Mouse (Mus musculus) inflammation-experienced regulatory T-cells, adult 6 months (primary cell): ENCODE results near the gene Vmn1r51. TPM values are rescaled to one million over a fixed set of nuclear protein-coding genes. Genes with fewer than 3 reads are reported as not detected.
"Not testable (repeated sequence)": the region's sequence is repeated elsewhere in the genome, so short reads cannot be mapped to it uniquely, and the experiment has no call there.

Experiments used
- ATAC-seq: one replicate; pipeline ENCODE4 v1.8.0; 2017
- polyA plus RNA-seq, 3 experiments: library from polyadenylated mRNA; unstranded; fragments of 100-300 nt; shearing (Covaris generic); gene quantifications; one replicate each; pipeline ENCODE4 v1.2.1; 2017

Gene Vmn1r51
- not detected for polyA plus RNA-seq

DNA sequence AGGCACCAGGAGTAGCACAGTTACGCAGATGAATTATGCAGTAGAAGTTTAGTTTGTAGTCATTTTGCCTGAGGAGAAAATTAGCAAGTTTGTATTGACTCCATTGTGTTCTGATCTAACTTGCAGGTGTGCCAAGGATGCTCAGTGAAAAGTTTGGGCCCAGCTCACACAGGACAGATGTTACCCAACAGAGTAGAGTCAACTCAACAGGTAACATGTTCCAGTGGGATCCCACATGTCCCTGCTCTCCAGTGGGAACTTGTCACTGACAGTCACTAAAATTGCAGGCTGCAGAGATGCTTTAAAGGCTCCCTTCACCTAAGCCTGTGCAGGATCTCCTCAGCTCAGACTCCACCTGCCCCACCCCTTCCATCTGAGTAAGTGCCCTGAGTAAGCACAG is at the start of gene Vmn1r51:
Gene Vmn1r51 (plus strand): TSS at position 301 of the 400 bp plus-strand sequence.
- ATAC-seq = not testable (repeated sequence)

DNA sequence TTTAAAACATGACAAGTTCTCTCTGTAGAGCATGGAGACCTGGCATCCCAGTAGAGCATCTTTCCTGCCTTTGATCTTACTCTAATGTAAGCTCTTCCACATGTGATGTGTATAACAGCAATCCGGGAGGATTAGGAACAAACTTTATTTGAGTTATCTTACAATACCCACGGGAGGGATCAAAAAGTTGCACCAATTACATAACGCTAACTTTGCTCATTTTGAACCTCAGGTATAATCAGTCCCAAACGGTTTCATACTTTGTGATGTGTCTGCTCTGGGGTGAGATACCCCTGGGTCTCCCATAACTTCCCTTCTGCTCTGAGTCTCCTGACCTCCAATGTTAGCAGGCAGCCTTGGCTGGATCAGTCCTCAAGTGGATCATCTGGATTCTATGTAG is 44.0 kb upstream of the Vmn1r51 start, which contains the start of gene Vmn1r49:
Gene Vmn1r49 (minus strand): TSS at position 101 of the 400 bp plus-strand sequence.
- no peak for ATAC-seq

DNA sequence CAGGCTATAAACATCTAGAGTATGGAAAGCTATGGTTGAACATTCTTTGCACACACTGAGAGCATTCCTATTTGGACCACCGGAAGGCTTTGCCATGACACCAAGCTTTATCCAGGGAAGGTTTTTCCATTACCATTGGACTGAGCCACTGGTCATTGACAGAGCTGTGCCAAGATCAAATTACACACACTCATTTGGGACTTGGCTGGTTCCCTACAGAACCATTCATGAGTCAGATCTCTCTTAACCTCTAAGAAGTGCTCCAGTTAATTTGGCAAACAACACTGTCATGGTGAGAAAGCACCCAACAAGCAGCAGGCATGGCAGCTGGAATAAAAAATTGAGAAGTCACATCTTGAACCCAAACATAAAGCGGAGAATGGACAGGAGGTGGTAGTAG is 21.8 kb upstream of the Vmn1r51 start:
- no peak for ATAC-seq

DNA sequence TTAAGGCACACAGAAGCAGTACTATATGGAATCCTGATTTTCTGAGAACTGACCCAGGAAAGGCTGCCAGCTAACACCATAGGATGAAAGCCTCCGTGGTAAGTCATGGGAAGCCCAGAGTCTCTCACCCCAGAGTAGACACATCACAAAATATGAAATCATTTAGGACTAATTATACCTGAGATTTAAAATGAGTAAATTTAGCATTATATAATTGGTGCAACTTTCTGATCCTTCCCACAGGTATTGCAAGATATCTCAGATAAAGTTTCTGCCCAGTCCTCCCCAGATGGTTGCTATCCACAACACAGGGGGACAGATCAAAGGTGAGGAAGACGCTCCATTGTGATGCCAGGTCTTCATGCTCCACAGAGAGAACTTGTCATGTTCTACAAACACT is 21.3 kb upstream of the Vmn1r51 start, which contains the start of gene Vmn1r50:
Gene Vmn1r50 (plus strand): TSS at position 301 of the 400 bp plus-strand sequence.
- no peak for ATAC-seq

DNA sequence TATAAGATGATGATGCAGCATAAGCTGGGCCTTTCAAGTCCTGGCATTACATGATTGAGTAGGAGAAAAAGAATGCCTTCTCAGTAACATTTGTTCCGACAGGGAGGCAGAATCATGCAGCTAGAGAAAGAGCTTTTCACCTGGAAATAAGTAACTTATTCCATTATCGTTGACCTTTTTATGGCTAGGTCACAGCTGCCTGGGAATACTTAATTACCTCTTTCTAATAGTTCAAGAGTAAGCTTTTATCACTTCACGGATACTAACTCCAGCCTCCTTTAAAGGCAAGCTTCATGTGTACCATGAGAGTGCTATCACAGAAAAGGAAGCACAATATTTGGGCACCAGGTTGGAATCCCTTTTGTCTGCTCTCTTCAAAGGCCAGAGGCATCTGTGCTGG is 37.7 kb downstream of the Vmn1r51 start:
- ATAC-seq = no peak

DNA sequence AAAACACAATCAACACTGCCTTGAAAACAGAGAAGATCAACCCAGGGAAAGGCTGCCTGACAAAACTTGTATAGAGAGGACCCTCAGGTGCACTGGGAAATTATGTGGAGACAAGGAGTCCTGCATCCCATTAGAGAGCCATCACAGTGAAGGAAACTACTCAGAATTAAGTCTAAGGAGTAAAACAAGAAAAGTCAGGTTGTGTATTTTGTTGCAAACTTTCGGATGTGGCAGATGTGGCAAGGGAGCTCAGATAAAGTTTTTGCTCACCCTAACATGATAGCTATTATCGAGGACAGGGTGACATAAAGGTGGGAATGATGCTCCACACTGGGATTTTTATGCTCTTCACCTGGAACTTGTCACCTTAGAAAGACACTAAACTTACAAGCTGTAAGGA is 52.1 kb downstream of the Vmn1r51 start, which contains the start of gene Vmn1r52:
Gene Vmn1r52 (plus strand): TSS at position 301 of the 400 bp plus-strand sequence.
- ATAC-seq = no peak

Other genes starting within 250 kb of the Vmn1r51 start
- gene Vmn1r42, start 246.2 kb upstream of the Vmn1r51 start, polyA plus RNA-seq = not detected
- gene Vmn1r43, start 246.2 kb upstream of the Vmn1r51 start, polyA plus RNA-seq = not detected
- gene Vmn1r44, start 238.9 kb upstream of the Vmn1r51 start, polyA plus RNA-seq = not detected
- gene Vmn1r45, start 182.0 kb upstream of the Vmn1r51 start, polyA plus RNA-seq = not detected
- under 1 TPM in 2 of 3 experiments, not detected in 1; 0.03 to 0.07 TPM for gene Vmn1r46, start 153.3 kb upstream of the Vmn1r51 start, polyA plus RNA-seq
- gene Vmn1r47, start 106.4 kb upstream of the Vmn1r51 start, polyA plus RNA-seq = not detected
- gene Vmn1r48, start 85.8 kb upstream of the Vmn1r51 start, polyA plus RNA-seq = not detected
- under 1 TPM in 2 of 3 experiments, not detected in 1; 0.07 to 0.08 TPM for gene Vmn1r49, start 44.1 kb upstream of the Vmn1r51 start, polyA plus RNA-seq
- gene Vmn1r50, start 21.2 kb upstream of the Vmn1r51 start, polyA plus RNA-seq = not detected
- gene Vmn1r52, start 52.2 kb downstream of the Vmn1r51 start, polyA plus RNA-seq = not detected
- not detected for gene V1ra8, start 80.2 kb downstream of the Vmn1r51 start, polyA plus RNA-seq
- not detected for gene Vmn1r53, start 101.8 kb downstream of the Vmn1r51 start, polyA plus RNA-seq
- gene Vmn1r54, start 123.7 kb downstream of the Vmn1r51 start, polyA plus RNA-seq = not detected
- not detected for gene BC048671, start 178.6 kb downstream of the Vmn1r51 start, polyA plus RNA-seq
- gene Chst13, start 202.6 kb downstream of the Vmn1r51 start, polyA plus RNA-seq = not detected
- gene Uroc1, start 210.7 kb downstream of the Vmn1r51 start, polyA plus RNA-seq = not detected
- gene Zxdc, start 246.9 kb downstream of the Vmn1r51 start, polyA plus RNA-seq = 1 to 10 TPM; 4.5 to 9.6 (median 7.7) TPM